Mouse (Mus musculus) bone marrow, adult 2 months (tissue): ENCODE data around the gene Gng2. TPM values are rescaled to one million over a fixed set of nuclear protein-coding genes. Genes with fewer than 3 reads are reported as not detected.

Source experiments
- H3K27ac ChIP-seq: fragments of 200-500 bp; 2 replicates; pipeline ENCODE4 v1.5.1; 2012; ENCODE audit warnings: low read depth, mild to moderate bottlenecking, control low read depth, inconsistent platforms, low read length; ENCODE audit not compliant: control insufficient read depth, poor library complexity, insufficient read depth
- H3K4me1 ChIP-seq: fragments of 200-500 bp; 2 replicates; pipeline ENCODE4 v1.6.1; 2011; ENCODE audit warnings: low read length; ENCODE audit not compliant: control insufficient read depth, insufficient read depth
- H3K4me3 ChIP-seq: fragments of 200-500 bp; replicated peaks from 2 replicates; pipeline ENCODE3; 2011; ENCODE audit warnings: mild to moderate bottlenecking, low read depth, low read length, control low read depth; ENCODE audit not compliant: control insufficient read depth
- CTCF ChIP-seq: fragments of 200-500 bp; IDR thresholded peaks from 2 replicates; pipeline ENCODE4 v1.5.1; 2011; ENCODE audit warnings: low read length, control low read depth; ENCODE audit not compliant: control insufficient read depth, insufficient read depth
- POLR2A ChIP-seq: fragments of 200-500 bp; IDR thresholded peaks from 2 replicates; pipeline ENCODE4 v1.6.1; 2011; ENCODE audit warnings: low read depth, mild to moderate bottlenecking, control low read depth, low read length, borderline replicate concordance; ENCODE audit not compliant: control insufficient read depth
- WGBS: fragments of 180-500 bp; shearing (Covaris S2); methylation state at CpG from one replicate; pipeline ENCODE4 v1.1.7; 2018; 5-methylcytosine and 5-hydroxymethylcytosine counted together
- polyA plus RNA-seq: library from polyadenylated mRNA; stranded (reverse); fragments of >200 nt; gene quantifications from 2 replicates; pipeline ENCODE4 v1.2.4, GENCODE M21; 2011; ENCODE audit warnings: low replicate concordance; ENCODE audit not compliant: missing spikeins, insufficient read depth, insufficient read length

Gng2 gene
- polyA plus RNA-seq, 1 experiment, result 23.1 TPM

DNA sequence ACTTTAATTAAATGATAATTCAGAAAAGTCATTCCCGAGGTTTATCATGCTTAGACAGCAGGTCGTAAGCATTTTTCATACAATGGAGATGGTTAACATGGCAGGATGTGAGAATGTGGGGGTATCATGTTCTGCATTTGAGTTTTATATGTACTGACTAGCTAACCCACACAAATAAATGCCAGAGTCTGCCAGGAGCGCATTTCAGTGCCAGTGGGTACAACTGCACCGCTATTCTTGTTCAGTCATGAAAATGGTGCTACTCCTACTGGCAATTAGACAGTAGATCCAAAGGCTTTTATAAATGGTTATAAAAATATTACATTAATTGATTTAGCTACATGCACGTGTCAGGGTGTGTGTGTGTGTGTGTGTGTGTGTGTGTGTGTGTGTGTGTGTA is 38.9 kb downstream of the Gng2 start:
- H3K4me1 ChIP-seq, result no peaks in the 10 kb centered on the region
- H3K27ac ChIP-seq, result no peak overlapping the region
- TF ChIP-seq CTCF (no peak), POLR2A (no peak)
- H3K4me3 ChIP-seq, result no peak overlapping the region
- 85% methylated on average over 5 of the region's 5 CpGs for WGBS

DNA sequence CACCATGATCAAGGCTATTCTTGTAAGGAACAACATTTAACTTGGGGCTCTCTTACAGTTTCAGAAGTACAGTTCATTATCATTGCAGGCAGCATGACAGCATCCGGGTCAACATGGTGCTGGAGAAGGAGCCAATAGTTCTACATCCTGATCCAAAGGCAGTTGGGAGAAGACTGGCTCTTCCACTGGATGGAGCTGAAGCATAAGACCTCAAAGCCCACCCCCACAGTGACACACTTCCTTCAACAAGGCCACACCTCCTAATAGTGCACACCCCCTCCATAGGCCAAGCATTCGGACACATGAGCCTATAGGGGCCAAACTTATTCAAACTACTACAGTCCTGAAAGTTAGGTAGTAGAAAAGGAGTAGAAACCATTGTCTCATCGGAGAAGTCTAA is 42.3 kb downstream of the Gng2 start:
- WGBS, result 87% methylated on average over 3 of the region's 3 CpGs
- no peak for TF ChIP-seq POLR2A
- TF ChIP-seq CTCF, result no peak
- Histone ChIP-seq H3K27ac (no peak overlapping the region), H3K4me1 (no peaks in the 10 kb centered on the region), H3K4me3 (no peak overlapping the region)

- WGBS, result 81% methylated on average over 6 of the region's 6 CpGs
Observed at GRCm38 (mm10) chr14:19933314-19933713, 44.1 kb downstream of the Gng2 start.

GRCm38 (mm10) chr14:19927879-19928278 is 49.5 kb downstream of the Gng2 start:
- WGBS, result 72% methylated on average over 6 of the region's 6 CpGs
- Histone ChIP-seq H3K27ac (peak overlapping the region; percentile 20; the same call in 1 of the 2 replicates), H3K4me3 (no peak overlapping the region), H3K4me1 (no peaks in the 10 kb centered on the region)
- TF ChIP-seq CTCF (no peak), POLR2A (no peak)

More at GRCm38 (mm10) chr14:19933314-19933713, 44.1 kb downstream of the Gng2 start:
- TF ChIP-seq POLR2A, result no peak
- no peak for TF ChIP-seq CTCF
- H3K27ac ChIP-seq, result no peak overlapping the region
- no peaks in the 10 kb centered on the region for H3K4me1 ChIP-seq
- H3K4me3 ChIP-seq, result no peak overlapping the region

DNA sequence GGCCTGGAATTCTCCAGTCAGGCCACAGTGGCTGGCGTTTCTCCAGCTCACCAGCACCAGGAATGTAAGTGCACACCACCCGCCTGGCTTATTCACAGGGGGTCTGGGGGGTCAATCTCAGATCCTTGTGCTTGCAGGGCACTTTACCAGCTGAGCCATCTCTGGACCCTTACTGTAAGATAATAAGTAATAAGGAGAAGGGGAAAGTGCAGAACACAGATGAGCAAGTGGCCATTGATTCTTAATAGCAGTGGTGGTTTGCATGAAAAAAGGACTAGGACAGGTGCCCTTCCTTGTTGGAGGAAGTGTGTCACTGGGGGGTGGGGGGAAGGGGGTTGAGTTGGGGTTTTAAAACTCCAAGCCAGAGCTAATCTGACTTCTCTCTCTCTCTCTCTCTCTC is 50.3 kb downstream of the Gng2 start:
- TF ChIP-seq CTCF (no peak), POLR2A (no peak)
- no peak overlapping the region for H3K4me3 ChIP-seq
- H3K27ac ChIP-seq, result no peak overlapping the region
- WGBS, result 91% methylated on average over 2 of the region's 2 CpGs
- H3K4me1 ChIP-seq, result no peaks in the 10 kb centered on the region

DNA sequence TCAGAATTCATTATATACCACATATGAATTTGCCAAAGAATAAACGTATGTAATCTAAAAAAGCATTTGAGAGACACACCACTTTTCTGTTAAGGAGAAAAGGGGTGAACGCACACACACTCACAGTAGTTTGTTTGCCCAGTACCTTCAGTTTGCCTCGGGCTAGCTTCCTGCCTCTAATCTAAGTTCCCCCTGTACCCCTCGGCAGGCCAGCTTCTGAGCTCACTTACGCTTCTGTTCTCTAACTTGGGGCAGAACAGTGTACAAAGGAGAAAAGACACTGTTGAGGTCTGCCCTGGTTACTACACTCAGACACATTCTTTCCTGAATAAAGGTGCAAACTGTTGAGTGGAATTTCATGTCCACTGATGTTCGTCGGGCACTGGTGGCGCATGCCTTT is 51.1 kb downstream of the Gng2 start:
- no peak overlapping the region for H3K4me3 ChIP-seq
- 57% methylated on average over 8 of the region's 8 CpGs for WGBS
- TF ChIP-seq POLR2A (no peak), CTCF (no peak)
- H3K4me1 ChIP-seq, result no peaks in the 10 kb centered on the region
- H3K27ac ChIP-seq, result no peak overlapping the region

GRCm38 (mm10) chr14:19925157-19925556 is 52.3 kb downstream of the Gng2 start:
- Histone ChIP-seq H3K27ac (no peak overlapping the region), H3K4me3 (no peak overlapping the region), H3K4me1 (no peaks in the 10 kb centered on the region)
- TF ChIP-seq CTCF, result no peak
- no peak for TF ChIP-seq POLR2A
- 83% methylated on average over 6 of the region's 6 CpGs for WGBS

GRCm38 (mm10) chr14:19924086-19924485 is 53.3 kb downstream of the Gng2 start:
- WGBS, result 86% methylated on average over 2 of the region's 2 CpGs
- no peak overlapping the region for H3K4me3 ChIP-seq
- no peak overlapping the region for H3K27ac ChIP-seq
- no peak for TF ChIP-seq CTCF
- no peak for TF ChIP-seq POLR2A
- no peaks in the 10 kb centered on the region for H3K4me1 ChIP-seq

DNA sequence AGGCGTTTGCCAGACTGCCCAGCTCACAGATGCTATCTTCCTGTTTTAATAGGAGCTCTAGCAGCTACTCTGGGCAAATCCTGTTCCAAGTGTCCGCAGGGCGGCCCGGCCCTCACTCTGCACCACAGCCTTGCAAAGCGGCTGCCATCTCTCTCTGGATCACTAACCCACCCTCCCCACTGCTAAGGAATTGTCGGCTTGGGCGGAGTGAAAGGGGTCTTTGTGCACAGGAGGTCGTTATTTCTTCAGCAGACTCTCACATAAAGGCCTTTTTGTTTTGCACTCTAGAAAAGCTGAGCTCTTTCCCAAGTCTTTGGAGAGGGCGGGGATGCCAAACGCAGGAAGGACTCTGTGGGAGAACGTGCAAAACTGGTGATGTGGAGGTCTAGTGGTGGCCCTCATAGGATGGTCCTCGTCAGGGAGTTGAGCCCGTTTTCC is 57.2 kb downstream of the Gng2 start:
- Histone ChIP-seq H3K27ac (no peak overlapping the region), H3K4me3 (no peak overlapping the region), H3K4me1 (no peaks in the 10 kb centered on the region)
- WGBS, result 80% methylated on average over 13 of the region's 13 CpGs
- no peak for TF ChIP-seq POLR2A
- no peak for TF ChIP-seq CTCF
